Mouse (Mus musculus): ENCODE measurements around the gene Lyzl4. TPM values are rescaled to one million over a fixed set of nuclear protein-coding genes. Genes with fewer than 3 reads are reported as not detected.

Gene Lyzl4
- total and polyA plus RNA-seq, 3 experiments, result not detected

DNA sequence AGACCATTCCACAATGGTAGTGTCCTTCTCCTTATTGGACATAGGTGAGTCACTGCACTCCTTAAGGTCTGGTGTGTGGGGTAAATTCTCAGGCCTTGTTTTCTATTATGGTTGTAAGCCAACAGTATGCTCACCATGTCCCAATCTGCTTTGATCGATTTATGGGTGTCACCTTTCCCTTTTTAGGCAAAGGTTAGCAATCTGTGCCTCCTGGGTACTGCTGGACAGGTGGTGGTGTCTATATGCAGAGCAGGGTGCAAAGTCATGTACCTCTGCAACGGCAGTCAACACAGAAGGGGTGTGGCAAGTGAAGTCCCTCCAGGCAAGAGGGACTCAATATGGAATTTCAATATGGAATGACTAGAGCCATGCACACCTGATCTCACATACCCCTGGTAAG lies 17.0 kb downstream of the Lyzl4 start:
- Histone ChIP-seq H3K27ac (ENCODE audit: insufficient read depth, low read depth) (no peak overlapping the region), H3K4me1 (ENCODE audit: control insufficient read depth in 1 of 2, insufficient read depth in 2 of 2) (peaks cover 0 to 15% of the 10 kb centered on the region in 2 experiments; a peak in 2 of 4 replicates), H3K9me3 (replicated peaks; ENCODE audit: low read length) (no peaks in the 10 kb centered on the region), H3K4me2 (ENCODE audit: insufficient read depth, low read depth, poor library complexity, severe bottlenecking) (no peak overlapping the region), H3K79me2 (replicated peaks; ENCODE audit: control insufficient read depth, extremely low read depth, insufficient read depth, poor library complexity, severe bottlenecking) (no peaks in the 10 kb centered on the region), H3K4me3 (replicated peaks in 1 of 3; ENCODE audit: low read depth in 2 of 3, low read length in 2 of 3, poor library complexity in 1 of 3) (no peak overlapping the region), H3K27me3 (replicated peaks) (no peaks in the 10 kb centered on the region), H3K9ac (ENCODE audit: insufficient read depth, low read depth) (no peak overlapping the region), H3K36me3 (replicated peaks in 1 of 2; ENCODE audit: control insufficient read depth in 1 of 2, insufficient read depth in 1 of 2, low read length in 1 of 2) (no peaks in the 10 kb centered on the region)
- no peak for DNase-seq (ENCODE audit: extremely low read depth)
- dilution Hi-C loops (cut with MboI; ENCODE audit: extremely low pct_ligation_motif_present, extremely low pct_unique_long_range_greater_than_20kb, low sequenced_read_pairs) (no loop called here), in situ Hi-C loops (cut with MboI; ENCODE audit: low pct_ligation_motif_present, low pct_unique_long_range_greater_than_20kb, low sequenced_read_pairs) (no loop called here)
- TF ChIP-seq JUND (conservative IDR thresholded peaks at IDR 0.05; ENCODE audit: low read depth, low read length), result no peak
- no peak for TF ChIP-seq RAD21 (IDR thresholded peaks at IDR 0.05; ENCODE audit: low read depth, low read length)
- no peak for TF ChIP-seq CHD2 (IDR thresholded peaks at IDR 0.05; ENCODE audit: low read length)
- TF ChIP-seq MXI1 (IDR thresholded peaks at IDR 0.05; ENCODE audit: low read depth, low read length), result no peak
- TF ChIP-seq RCOR1 (conservative IDR thresholded peaks at IDR 0.05; ENCODE audit: low read depth, low read length), result no peak
- no peak for TF ChIP-seq ZC3H11A (IDR thresholded peaks at IDR 0.05; ENCODE audit: low read depth, low read length)
- no peak for TF ChIP-seq USF2 (conservative IDR thresholded peaks at IDR 0.05; ENCODE audit: low read depth, low read length)
- no peak for TF ChIP-seq MAZ (IDR thresholded peaks at IDR 0.05; ENCODE audit: low read depth, low read length)
- TF ChIP-seq POLR2A (IDR thresholded peaks at IDR 0.05; ENCODE audit: low read depth, low read length), result no peak
- TF ChIP-seq IRF4 (IDR thresholded peaks at IDR 0.05; ENCODE audit: low read depth, low read length), result no peak
- no peak for TF ChIP-seq E2F4 (IDR thresholded peaks at IDR 0.05; ENCODE audit: insufficient replicate concordance, low read depth, low read length)
- no peak for TF ChIP-seq UBTF (IDR thresholded peaks at IDR 0.05; ENCODE audit: low read depth, low read length)

DNA sequence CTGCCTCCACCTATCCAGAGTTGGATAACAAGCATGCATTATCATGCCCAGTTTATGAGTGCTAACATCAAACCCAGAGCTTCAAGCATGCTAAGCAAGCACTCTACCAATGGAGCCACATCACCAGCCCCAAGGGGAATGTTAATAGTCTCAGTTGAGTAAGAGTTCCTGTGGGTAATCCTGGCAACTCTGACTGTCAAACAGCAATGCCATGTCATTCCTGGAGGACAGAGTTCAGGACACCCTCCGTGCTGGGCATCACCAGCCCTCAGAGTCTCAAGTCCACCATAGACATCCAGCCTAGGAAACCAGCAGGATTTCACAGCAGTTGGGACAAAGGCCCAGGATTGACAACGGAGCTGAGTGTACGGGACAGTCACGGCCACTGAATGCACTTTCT lies 18.7 kb downstream of the Lyzl4 start:
- H3K4me2 ChIP-seq (ENCODE audit: insufficient read depth, low read depth, poor library complexity, severe bottlenecking), result no peak overlapping the region
- dilution Hi-C loops (cut with MboI; ENCODE audit: extremely low pct_ligation_motif_present, extremely low pct_unique_long_range_greater_than_20kb, low sequenced_read_pairs), result no loop called here

More for the DNA sequence above, 18.7 kb downstream of the Lyzl4 start:
- in situ Hi-C loops (cut with MboI; ENCODE audit: low pct_ligation_motif_present, low pct_unique_long_range_greater_than_20kb, low sequenced_read_pairs), result no loop called here
- no peaks in the 10 kb centered on the region for H3K27me3 ChIP-seq (replicated peaks)
- no peak overlapping the region for H3K4me3 ChIP-seq (replicated peaks in 1 of 3; ENCODE audit: low read depth in 2 of 3, low read length in 2 of 3, poor library complexity in 1 of 3)
- H3K79me2 ChIP-seq (replicated peaks; ENCODE audit: control insufficient read depth, extremely low read depth, insufficient read depth, poor library complexity, severe bottlenecking), result no peaks in the 10 kb centered on the region
- H3K36me3 ChIP-seq (replicated peaks in 1 of 2; ENCODE audit: control insufficient read depth in 1 of 2, insufficient read depth in 1 of 2, low read length in 1 of 2), result no peaks in the 10 kb centered on the region
- H3K9me3 ChIP-seq (replicated peaks; ENCODE audit: low read length), result no peaks in the 10 kb centered on the region
- no peak overlapping the region for H3K9ac ChIP-seq (ENCODE audit: insufficient read depth, low read depth)
- DNase-seq (ENCODE audit: extremely low read depth), result no peak
- peaks cover 0 to 15% of the 10 kb centered on the region in 2 experiments; a peak in 2 of 4 replicates for H3K4me1 ChIP-seq (ENCODE audit: control insufficient read depth in 1 of 2, insufficient read depth in 2 of 2)
- TF ChIP-seq CHD1 (IDR thresholded peaks at IDR 0.05; ENCODE audit: low read depth, low read length) (no peak), ZKSCAN1 (IDR thresholded peaks at IDR 0.05; ENCODE audit: borderline replicate concordance, low read depth, low read length) (no peak), CHD2 (IDR thresholded peaks at IDR 0.05; ENCODE audit: low read length) (no peak), ETS1 (conservative IDR thresholded peaks at IDR 0.05; ENCODE audit: low read depth, low read length) (no peak), GABPA (IDR thresholded peaks at IDR 0.05; ENCODE audit: insufficient replicate concordance, low read depth, low read length) (no peak), ZNF384 (IDR thresholded peaks at IDR 0.05; ENCODE audit: low read depth, low read length) (no peak), SMC3 (IDR thresholded peaks at IDR 0.05; ENCODE audit: low read depth, low read length) (no peak), JUN (IDR thresholded peaks at IDR 0.05; ENCODE audit: insufficient read depth, low read depth, low read length) (no peak), MEF2A (IDR thresholded peaks at IDR 0.05; ENCODE audit: borderline replicate concordance, low read depth, low read length) (no peak), EP300 (IDR thresholded peaks at IDR 0.05; ENCODE audit: low read length) (no peak), NRF1 (IDR thresholded peaks at IDR 0.05; ENCODE audit: low read depth, low read length) (no peak), BHLHE40 (IDR thresholded peaks at IDR 0.05; ENCODE audit: low read depth, low read length) (no peak), MAZ (IDR thresholded peaks at IDR 0.05; ENCODE audit: low read depth, low read length) (no peak), IRF4 (IDR thresholded peaks at IDR 0.05; ENCODE audit: low read depth, low read length) (no peak), RAD21 (IDR thresholded peaks at IDR 0.05; ENCODE audit: low read depth, low read length) (no peak), RCOR1 (conservative IDR thresholded peaks at IDR 0.05; ENCODE audit: low read depth, low read length) (no peak), TBP (conservative IDR thresholded peaks at IDR 0.05; ENCODE audit: low read depth, low read length) (no peak), MAX (IDR thresholded peaks at IDR 0.05; ENCODE audit: low read length) (no peak)
- no peak overlapping the region for H3K27ac ChIP-seq (ENCODE audit: insufficient read depth, low read depth)
